24 mouse cellular contexts compared by ENCODE assay signal in genomic region chr15:94074161-94074950, GRCm38 (mm10).
DNase-seq lines count a peak whose midpoint lies in the region; ATAC-seq and TF ChIP-seq lines count a peak whose summit lies in the region.
"Had no signal": no experiment of that assay in that cellular context is flagged by ENCODE, and none has a peak within 500 bp of the region (broad histone marks: within the 10 kb centered on the region; RNA-seq: fewer than 3 reads in every experiment).

No protein-coding gene starts in this region.

- no peak for TF ChIP-seq CTCF in cerebellum, adult 2 months (IDR thresholded peaks at IDR 0.05; ENCODE audit: borderline replicate concordance, insufficient read depth, low read depth, low read length)

- H3K36me3 ChIP-seq in heart, embryonic 11.5 days (ENCODE audit: control insufficient read depth, insufficient read depth, low read length), result no peaks in the 10 kb centered on the region
- H3K36me3 ChIP-seq in kidney, embryonic 15.5 days, result no peaks in the 10 kb centered on the region
- H3K36me3 ChIP-seq in kidney, embryonic 16.5 days (ENCODE audit: insufficient read depth, low read length), result no peaks in the 10 kb centered on the region
- H3K36me3 ChIP-seq: embryonic facial prominence, embryonic 15.5 days; limb, embryonic 15.5 days; liver, embryonic 15.5 days; midbrain, embryonic 13.5 days; neural tube, embryonic 13.5 days had no signal

- no peaks in the 10 kb centered on the region for H3K27me3 ChIP-seq in heart, embryonic 11.5 days (ENCODE audit: control insufficient read depth, insufficient read depth, low read length)
- no peaks in the 10 kb centered on the region for H3K27me3 ChIP-seq in kidney, embryonic 15.5 days
- H3K27me3 ChIP-seq in kidney, embryonic 16.5 days (ENCODE audit: insufficient read depth, low read length), result no peaks in the 10 kb centered on the region
- H3K27me3 ChIP-seq in cerebellum, adult 2 months (ENCODE audit: control insufficient read depth, insufficient read depth, low read length), result no peaks in the 10 kb centered on the region
- H3K27me3 ChIP-seq: embryonic facial prominence, embryonic 15.5 days; limb, embryonic 15.5 days; liver, embryonic 15.5 days; midbrain, embryonic 13.5 days; neural tube, embryonic 13.5 days had no signal

- H3K4me1 ChIP-seq in heart, embryonic 11.5 days (ENCODE audit: control insufficient read depth, insufficient read depth, low read length), result no peaks in the 10 kb centered on the region
- H3K4me1 ChIP-seq in kidney, embryonic 15.5 days, result no peaks in the 10 kb centered on the region
- H3K4me1 ChIP-seq in kidney, embryonic 16.5 days (ENCODE audit: insufficient read depth, low read length), result no peaks in the 10 kb centered on the region
- no peaks in the 10 kb centered on the region for H3K4me1 ChIP-seq in cerebellum, adult 2 months (ENCODE audit: control insufficient read depth, insufficient read depth, low read length)
- H3K4me1 ChIP-seq: embryonic facial prominence, embryonic 15.5 days; limb, embryonic 15.5 days; liver, embryonic 15.5 days; midbrain, embryonic 13.5 days; neural tube, embryonic 13.5 days had no signal

- TF ChIP-seq POLR2A in cerebellum, adult 2 months (IDR thresholded peaks at IDR 0.05; ENCODE audit: borderline replicate concordance, insufficient read depth, low read length), result no peak

- 76% methylated on average over 7 of the region's 7 CpGs for WGBS in heart, embryonic 11.5 days (ENCODE audit: insufficient replicate concordance)
- WGBS in kidney, embryonic 15.5 days, result 77% methylated on average over 7 of the region's 7 CpGs
- 74% methylated on average over 7 of the region's 7 CpGs for WGBS in kidney, embryonic 16.5 days
- WGBS in cerebellum, adult 2 months, result 44% methylated on average over 7 of the region's 7 CpGs

- H3K9ac ChIP-seq in heart, embryonic 11.5 days (ENCODE audit: low read depth, low read length), result no peak overlapping the region
- H3K9ac ChIP-seq in kidney, embryonic 15.5 days, result no peak overlapping the region
- H3K9ac ChIP-seq in kidney, embryonic 16.5 days (replicated peaks; ENCODE audit: low read length), result no peak overlapping the region
- H3K9ac ChIP-seq: embryonic facial prominence, embryonic 15.5 days; hindbrain, embryonic 14.5 days; limb, embryonic 15.5 days; liver, embryonic 15.5 days; midbrain, embryonic 13.5 days; neural tube, embryonic 13.5 days had no signal

- no peak overlapping the region for H3K4me3 ChIP-seq in heart, embryonic 11.5 days (ENCODE audit: low read depth, low read length)
- no peak overlapping the region for H3K4me3 ChIP-seq in kidney, embryonic 15.5 days (replicated peaks)
- no peak overlapping the region for H3K4me3 ChIP-seq in kidney, embryonic 16.5 days (ENCODE audit: low read length)
- H3K4me3 ChIP-seq in cerebellum, adult 2 months (replicated peaks; ENCODE audit: insufficient read depth, low read depth, low read length), result no peak overlapping the region
- H3K4me3 ChIP-seq: embryonic facial prominence, embryonic 15.5 days; layer of hippocampus, adult 2 months; limb, embryonic 15.5 days; liver, embryonic 15.5 days; midbrain, embryonic 13.5 days; neural tube, embryonic 13.5 days had no signal

- no peaks in the 10 kb centered on the region for H3K9me3 ChIP-seq in heart, embryonic 11.5 days (replicated peaks; ENCODE audit: control insufficient read depth, low read length)
- H3K9me3 ChIP-seq in kidney, embryonic 15.5 days (replicated peaks), result no peaks in the 10 kb centered on the region
- H3K9me3 ChIP-seq in kidney, embryonic 16.5 days (ENCODE audit: low read length), result no peaks in the 10 kb centered on the region
- H3K9me3 ChIP-seq: embryonic facial prominence, embryonic 15.5 days; limb, embryonic 15.5 days; liver, embryonic 15.5 days; midbrain, embryonic 13.5 days; neural tube, embryonic 13.5 days had no signal

- no peak for ATAC-seq in heart, embryonic 11.5 days (replicated peaks; ENCODE audit: insufficient number of reproducible peaks, low FRiP score, low TSS enrichment)
- no peak for ATAC-seq in kidney, embryonic 15.5 days (replicated peaks; ENCODE audit: low FRiP score)
- ATAC-seq in kidney, embryonic 16.5 days (ENCODE audit: low FRiP score, low TSS enrichment), result no peak
- ATAC-seq: midbrain, embryonic 13.5 days had no signal

- H3K27ac ChIP-seq in heart, embryonic 11.5 days (ENCODE audit: low read depth, low read length), result no peak overlapping the region
- peak overlapping the region; percentile 61 for H3K27ac ChIP-seq in kidney, embryonic 15.5 days
- H3K27ac ChIP-seq in kidney, embryonic 16.5 days (ENCODE audit: low read length), result peak overlapping the region; percentile 57; the same call in 1 of the 2 replicates
- H3K27ac ChIP-seq in cerebellum, adult 2 months (ENCODE audit: insufficient read depth, low read length), result no peak overlapping the region
- H3K27ac ChIP-seq: embryonic facial prominence, embryonic 15.5 days; hindbrain, embryonic 14.5 days; layer of hippocampus, adult 2 months; limb, embryonic 15.5 days; liver, embryonic 15.5 days; midbrain, embryonic 13.5 days; neural tube, embryonic 13.5 days had no signal

- DNase-seq in heart, adult 18-20 months, result peak; percentile 2
- DNase-seq in kidney, adult 11 months, result no peak
- no peak for DNase-seq in cerebellum, adult 2 months
- no peak for DNase-seq in gastrocnemius, adult 8-10 months (ENCODE audit: low spot score in 2 of 2)
- DNase-seq: adrenal gland, adult 8-10 months; B cell, adult 2 months; cerebellum, adult 11 months; cerebellum, postnatal 14 days; gastrocnemius, postnatal 14 days; lung, postnatal 10 days; right cerebral cortex, postnatal 14 days; spleen, adult 18-20 months; thymus, adult 18-20 months; thymus, postnatal 4 days had no signal

- no peak overlapping the region for H3K4me2 ChIP-seq in heart, embryonic 11.5 days
- H3K4me2 ChIP-seq in kidney, embryonic 15.5 days, result no peak overlapping the region
- no peak overlapping the region for H3K4me2 ChIP-seq in kidney, embryonic 16.5 days (replicated peaks; ENCODE audit: low read depth, low read length)
- H3K4me2 ChIP-seq: embryonic facial prominence, embryonic 15.5 days; hindbrain, embryonic 14.5 days; limb, embryonic 15.5 days; liver, embryonic 15.5 days; midbrain, embryonic 13.5 days; neural tube, embryonic 13.5 days had no signal

Comparison
In these comparisons a context has a peak if more than half of its experiments do, and no peak if none do; other contexts are left out.
1. DNase-seq: peak in heart, adult 18-20 months (2 of 2); none in kidney, adult 11 months (single experiment), cerebellum, adult 2 months (0 of 2) and gastrocnemius, adult 8-10 months (0 of 2).
2. H3K27ac ChIP-seq: peak in kidney, embryonic 15.5 days (single experiment) and kidney, embryonic 16.5 days (single experiment); none in heart, embryonic 11.5 days (single experiment) and cerebellum, adult 2 months (single experiment).